ENCODE assay signal across 13 mouse cellular contexts in the genomic region with DNA sequence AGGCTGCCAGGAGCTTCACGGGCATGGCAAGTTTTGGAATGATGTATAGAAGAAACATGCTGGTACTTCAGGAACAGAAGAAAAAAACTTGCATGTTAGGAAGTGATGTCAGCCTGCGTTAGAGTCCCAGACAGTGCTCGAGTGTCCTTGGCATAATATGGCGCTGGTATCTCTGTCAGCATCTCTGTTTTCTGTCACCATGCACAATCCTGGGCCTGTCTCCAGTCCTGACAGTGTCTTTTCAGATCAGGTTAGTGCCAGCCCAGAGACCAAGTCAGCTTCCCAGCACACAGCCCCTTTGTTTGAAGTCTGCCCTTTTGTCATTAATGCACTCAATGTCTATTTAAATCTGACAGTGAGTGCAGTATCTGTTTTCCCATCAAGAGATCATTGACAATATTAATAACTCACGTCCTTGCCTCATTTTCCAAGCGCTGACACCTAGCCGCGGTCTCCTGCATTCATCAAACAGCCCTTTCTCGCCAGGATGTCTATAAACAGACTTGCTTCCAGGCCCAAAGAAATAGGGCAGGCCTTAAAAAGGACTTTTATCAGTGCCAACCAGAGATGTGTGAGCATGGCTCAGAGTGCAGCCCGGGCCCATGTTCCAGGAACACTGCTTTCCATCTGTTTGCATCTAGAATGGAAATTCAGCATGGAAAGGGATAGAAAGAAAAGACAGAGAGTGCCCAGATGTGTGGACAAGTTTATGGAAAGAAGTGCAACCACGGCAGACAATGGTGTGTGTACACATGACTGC.
A peak's percentile ranks its signal among the peaks of the same experiment; 100 is the strongest.
DNase-seq lines count a peak whose midpoint lies in the region; ATAC-seq lines count a peak whose summit lies in the region.
"Had no signal": no experiment of that assay in that cellular context is flagged by ENCODE, and none has a peak within 500 bp of the region (broad histone marks: within the 10 kb centered on the region; RNA-seq: fewer than 3 reads in every experiment).

No protein-coding gene starts in this region.

- no peaks in the 10 kb centered on the region for H3K9me3 ChIP-seq in hindbrain, embryonic 13.5 days
- H3K9me3 ChIP-seq: heart, embryonic 12.5 days; limb, embryonic 13.5 days; neural tube, embryonic 12.5 days had no signal

- no peaks in the 10 kb centered on the region for H3K36me3 ChIP-seq in hindbrain, embryonic 13.5 days
- H3K36me3 ChIP-seq: heart, embryonic 12.5 days; limb, embryonic 13.5 days; neural tube, embryonic 12.5 days had no signal

- peak overlapping the region; percentile 44 for H3K27ac ChIP-seq in hindbrain, embryonic 13.5 days
- H3K27ac ChIP-seq: limb, embryonic 13.5 days; neural tube, embryonic 12.5 days had no signal

- H3K9ac ChIP-seq in hindbrain, embryonic 13.5 days = no peak overlapping the region
- H3K9ac ChIP-seq: heart, embryonic 12.5 days; limb, embryonic 13.5 days; neural tube, embryonic 12.5 days had no signal

- peaks cover 9% of the 10 kb centered on the region for H3K4me1 ChIP-seq in hindbrain, embryonic 13.5 days (replicated peaks)
- H3K4me1 ChIP-seq: heart, embryonic 12.5 days; neural tube, embryonic 12.5 days had no signal

- WGBS in hindbrain, embryonic 13.5 days = 43% methylated on average over 11 of the region's 11 CpGs

- H3K4me2 ChIP-seq in hindbrain, embryonic 13.5 days = no peak overlapping the region
- H3K4me2 ChIP-seq: heart, embryonic 12.5 days; limb, embryonic 13.5 days; neural tube, embryonic 12.5 days had no signal

- no peaks in the 10 kb centered on the region; the same call in 1 of the 2 replicates for H3K27me3 ChIP-seq in hindbrain, embryonic 13.5 days
- H3K27me3 ChIP-seq: heart, embryonic 12.5 days; limb, embryonic 13.5 days; neural tube, embryonic 12.5 days had no signal

- ATAC-seq in cerebellum, adult (ENCODE audit: insufficient number of reproducible peaks, low FRiP score, low TSS enrichment) = peak; percentile 52; the same call in 1 of the 2 replicates
- no peak for ATAC-seq in hindbrain, embryonic 13.5 days (ENCODE audit: low FRiP score)
- no peak for ATAC-seq in granulocyte monocyte progenitor cell, adult 5-6 weeks (replicated peaks; ENCODE audit: poor library complexity, severe bottlenecking)

- no peak for DNase-seq in cerebellum, adult 11 months
- peak; percentile 18 for DNase-seq in layer of hippocampus, adult 9-11 months
- no peak for DNase-seq in layer of hippocampus, postnatal 25 days (ENCODE audit: extremely low spot score in 1 of 2, low spot score in 1 of 2)
- peak; percentile 33 for DNase-seq in MN1 (ENCODE audit: low spot score)
- no peak for DNase-seq in spleen, postnatal 14 days (ENCODE audit: low spot score in 2 of 2)
- DNase-seq: lung, adult 18-20 months; right cerebral cortex, adult 18-20 months had no signal

- H3K4me3 ChIP-seq in hindbrain, embryonic 13.5 days = no peak overlapping the region
- H3K4me3 ChIP-seq: heart, embryonic 12.5 days; limb, embryonic 13.5 days; neural tube, embryonic 12.5 days had no signal

Comparison
In these comparisons a context has a peak if more than half of its experiments do, and no peak if none do; other contexts are left out.
1. DNase-seq: peak in layer of hippocampus, adult 9-11 months (single experiment) and MN1 (single experiment); none in cerebellum, adult 11 months (single experiment), layer of hippocampus, postnatal 25 days (0 of 2) and spleen, postnatal 14 days (0 of 2).